Mouse (Mus musculus): ENCODE data around the gene Psme3.
"Not testable (repeated sequence)": the region's sequence is repeated elsewhere in the genome, so short reads cannot be mapped to it uniquely, and the experiment has no call there.

Gene Psme3

DNA sequence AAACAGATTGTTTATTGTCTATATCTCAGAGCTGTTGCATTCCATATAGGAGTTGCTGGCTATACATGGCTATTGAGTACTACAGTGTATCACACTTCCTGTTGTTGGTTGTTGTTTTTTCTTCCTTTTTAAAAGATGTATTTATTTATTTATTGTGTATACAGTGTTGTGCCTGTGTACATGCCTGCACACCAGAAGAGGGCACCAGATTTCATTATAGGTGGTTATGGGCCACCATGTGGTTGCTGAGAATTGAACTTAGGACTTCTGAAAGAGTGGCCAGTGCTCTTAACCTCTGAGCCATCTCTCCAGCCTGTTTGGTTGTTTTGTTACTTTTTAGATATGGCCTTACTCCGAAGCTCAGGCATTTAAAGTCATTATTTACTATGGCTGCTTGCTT, 1.4 kb upstream of the Psme3 start:
- no peak for DNase-seq

DNA sequence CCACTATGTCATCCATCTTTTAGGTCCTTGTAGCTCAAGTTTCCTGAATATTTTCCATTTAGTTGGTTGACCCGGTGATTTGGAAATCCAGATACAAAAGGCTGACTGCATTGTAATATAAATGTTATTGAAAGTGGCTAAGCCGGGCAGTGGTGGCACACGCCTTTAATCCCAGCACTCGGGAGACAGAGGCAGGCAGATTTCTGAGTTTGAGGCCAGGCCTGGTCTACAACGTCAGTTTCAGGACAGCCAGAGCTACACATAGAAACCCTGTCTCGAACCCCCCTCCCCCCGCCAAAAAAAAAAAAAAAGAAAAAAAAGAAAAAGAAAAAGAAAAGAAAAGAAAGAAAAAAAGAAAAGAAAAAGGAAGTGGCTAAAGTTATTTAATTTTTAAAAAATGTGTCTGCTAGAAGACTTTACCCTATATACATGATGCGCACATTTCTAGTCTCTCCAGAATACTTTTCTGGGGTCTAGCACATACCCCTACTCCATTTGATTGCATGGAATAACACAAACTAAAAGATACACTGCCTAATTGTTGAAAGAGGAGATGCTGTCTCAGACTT, 847 bp upstream of the Psme3 start:
- DNase-seq, result no peak

DNA sequence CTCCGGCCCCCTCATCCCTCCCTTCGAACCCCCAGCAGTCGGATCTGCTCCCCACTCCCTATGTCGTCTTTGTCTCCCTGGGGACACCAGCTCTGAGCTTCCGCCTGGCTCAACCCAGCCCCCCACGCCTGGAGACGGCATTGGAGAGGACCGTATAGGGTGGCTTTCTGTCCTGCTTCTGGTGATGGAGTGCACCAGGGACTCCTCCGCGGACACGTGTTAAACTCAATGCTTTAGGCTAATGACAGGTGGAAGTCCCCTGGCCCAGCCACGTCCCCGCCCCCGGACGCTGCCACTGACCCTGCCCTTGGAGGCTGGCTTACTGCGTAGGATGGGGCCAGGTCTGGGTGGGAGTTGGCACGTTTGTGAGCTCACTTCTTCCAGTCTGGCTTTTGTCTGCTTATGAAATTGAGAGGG, 496 bp downstream of the Psme3 start:
- DNase-seq, result peak; percentile 20

DNA sequence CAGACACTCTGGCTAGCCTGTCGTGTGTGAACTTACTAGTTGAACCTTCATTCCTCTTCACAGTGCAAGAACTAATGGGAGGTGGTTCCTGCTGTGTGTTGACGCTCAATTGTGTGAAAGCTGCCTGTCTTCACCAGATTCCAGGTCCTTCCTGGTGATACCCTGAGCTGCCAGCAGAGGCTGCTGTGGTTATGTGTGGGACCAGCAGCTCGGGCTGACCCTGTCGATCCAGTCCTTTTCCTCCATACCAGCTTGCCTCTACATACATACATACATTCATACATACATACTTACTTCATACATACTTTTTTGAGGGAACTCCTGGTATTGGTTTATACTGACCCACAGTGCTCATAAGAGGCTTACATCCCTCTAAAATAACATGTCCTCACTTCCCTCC, 7.6 kb downstream of the Psme3 start:
- DNase-seq, result peak; percentile 68

DNA sequence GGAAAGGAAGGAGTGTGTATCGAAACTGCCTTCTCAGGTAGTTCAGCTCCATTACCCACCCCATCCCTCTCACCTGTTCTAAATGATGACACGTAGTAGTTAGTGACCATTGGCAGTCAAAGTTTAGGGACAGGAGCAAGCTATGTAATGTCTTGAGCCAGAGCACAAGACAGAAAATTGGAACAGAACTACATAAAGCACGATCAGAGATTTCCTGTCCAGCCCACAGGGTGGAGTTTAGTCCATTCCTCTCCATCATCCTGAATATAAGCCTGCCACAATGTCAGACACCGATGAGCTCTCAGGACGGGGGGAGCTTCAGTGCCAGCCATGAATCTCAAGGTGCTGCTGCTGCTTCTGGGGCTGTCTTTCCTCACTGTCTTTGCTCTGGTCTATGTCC, 8.8 kb downstream of the Psme3 start, which contains the start of gene Aoc2:
Gene Aoc2 (plus strand): TSS at position 301 of the 400 bp plus-strand sequence.
- no peak for DNase-seq

DNA sequence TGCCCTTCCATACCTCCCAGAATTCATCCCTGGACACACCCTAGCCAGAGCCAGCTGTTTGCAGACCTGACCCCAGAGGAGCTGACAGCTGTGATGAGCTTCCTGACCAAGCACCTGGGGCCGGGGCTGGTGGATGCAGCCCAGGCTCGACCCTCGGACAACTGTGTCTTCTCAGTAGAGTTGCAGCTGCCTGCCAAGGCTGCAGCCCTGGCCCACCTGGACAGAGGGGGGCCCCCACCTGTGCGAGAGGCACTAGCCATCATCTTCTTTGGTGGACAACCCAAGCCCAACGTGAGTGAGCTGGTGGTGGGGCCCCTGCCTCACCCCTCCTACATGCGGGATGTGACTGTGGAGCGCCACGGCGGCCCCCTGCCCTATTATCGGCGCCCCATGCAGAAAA, 9.2 kb downstream of the Psme3 start:
- DNase-seq, result not testable (repeated sequence)

DNA sequence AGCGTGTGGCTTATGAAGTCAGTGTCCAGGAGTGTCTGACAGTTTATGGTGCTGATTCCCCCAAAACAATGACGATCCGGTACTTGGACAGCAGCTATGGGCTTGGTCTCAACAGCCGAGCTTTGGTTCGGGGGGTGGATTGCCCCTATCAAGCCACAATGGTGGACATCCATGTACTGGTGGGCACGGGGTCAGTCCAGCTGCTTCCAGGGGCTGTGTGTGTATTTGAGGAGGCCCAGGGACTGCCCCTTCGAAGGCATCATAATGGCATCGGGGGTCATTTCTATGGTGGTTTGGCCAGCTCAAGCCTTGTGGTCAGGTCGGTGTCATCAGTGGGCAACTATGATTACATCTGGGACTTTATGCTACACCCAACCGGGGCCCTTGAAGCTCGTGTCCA, 10.1 kb downstream of the Psme3 start:
- DNase-seq, result no peak

DNA sequence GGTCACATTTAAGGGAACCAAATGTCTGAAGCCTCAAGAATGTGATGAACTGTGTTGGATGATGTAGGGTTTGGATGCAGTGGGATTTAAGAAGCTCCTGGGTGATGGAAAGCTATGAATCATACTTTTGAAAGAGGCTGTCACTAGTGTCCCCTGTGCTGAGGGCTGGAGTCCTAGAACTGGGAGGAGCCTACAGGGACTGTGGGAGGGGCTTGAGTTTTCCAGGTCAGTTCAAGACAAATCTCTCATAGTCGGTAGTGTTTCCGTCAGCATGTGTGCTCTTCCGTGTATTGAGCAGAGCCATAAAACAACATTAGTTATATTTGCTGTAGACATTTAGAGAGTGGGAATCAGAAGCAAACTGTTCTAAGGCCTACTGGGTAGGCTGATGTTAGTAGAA, 11.3 kb downstream of the Psme3 start:
- no peak for DNase-seq

DNA sequence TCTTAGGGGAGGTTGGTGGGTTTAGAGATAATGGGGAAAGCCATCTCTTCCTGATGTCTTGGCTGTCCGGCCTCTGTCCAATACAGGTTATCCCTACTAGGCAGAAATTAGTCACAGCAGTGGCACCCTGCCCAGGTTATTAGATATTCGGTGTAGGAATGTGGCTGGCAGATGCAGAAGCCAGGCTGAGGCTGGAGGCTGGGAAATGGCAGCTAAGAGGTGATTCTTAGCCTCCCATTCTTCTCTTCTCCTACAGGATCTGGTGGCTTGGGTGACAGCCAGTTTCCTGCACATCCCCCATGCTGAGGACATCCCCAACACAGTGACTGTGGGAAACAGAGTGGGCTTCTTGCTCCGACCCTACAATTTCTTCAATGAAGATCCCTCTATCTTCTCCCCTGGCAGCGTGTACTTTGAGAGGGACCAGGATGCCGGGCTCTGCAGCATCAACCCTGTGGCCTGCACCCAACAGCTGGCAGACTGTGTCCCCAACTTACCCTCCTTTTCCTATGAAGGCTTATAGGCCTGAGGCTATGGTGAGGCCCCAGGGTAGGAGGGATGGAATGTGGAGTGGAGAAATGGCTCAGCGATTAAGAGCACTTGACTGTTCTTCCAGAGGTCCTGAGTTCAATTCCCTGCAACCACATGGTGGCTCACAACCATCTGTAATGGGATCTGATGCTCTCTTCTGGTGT, 13.1 kb downstream of the Psme3 start:
- peak; percentile 65 for DNase-seq

DNA sequence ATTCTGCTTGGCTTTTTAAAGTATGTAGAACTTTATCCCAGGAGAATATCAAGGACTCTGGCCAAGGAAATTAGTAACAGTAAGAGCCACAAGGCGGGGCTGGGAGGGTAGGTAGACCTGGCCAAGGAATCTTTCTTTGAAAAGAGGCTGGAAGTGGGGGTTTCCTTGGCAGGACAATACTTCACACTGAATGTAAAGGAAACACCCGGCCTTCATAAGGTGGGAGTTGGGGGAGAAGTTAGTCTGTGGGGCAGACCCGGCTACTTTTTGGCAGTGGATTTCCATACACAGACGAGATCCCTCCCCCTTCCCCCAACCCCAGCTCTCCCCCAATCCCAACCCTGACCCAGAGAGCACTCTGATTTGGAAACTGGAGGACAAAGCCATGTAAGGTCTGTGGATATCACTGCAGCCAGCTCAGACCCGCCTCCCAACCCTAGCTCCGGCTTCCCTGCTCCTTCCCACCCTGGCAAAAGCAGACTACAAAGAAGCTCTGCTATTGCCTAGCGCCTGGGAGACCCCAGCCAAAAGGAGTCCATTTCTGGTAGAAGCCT, 14.4 kb downstream of the Psme3 start, which contains the start of gene Aoc3:
Gene Aoc3 (plus strand): TSS at position 235 of the 554 bp plus-strand sequence.
- no peak for DNase-seq

DNA sequence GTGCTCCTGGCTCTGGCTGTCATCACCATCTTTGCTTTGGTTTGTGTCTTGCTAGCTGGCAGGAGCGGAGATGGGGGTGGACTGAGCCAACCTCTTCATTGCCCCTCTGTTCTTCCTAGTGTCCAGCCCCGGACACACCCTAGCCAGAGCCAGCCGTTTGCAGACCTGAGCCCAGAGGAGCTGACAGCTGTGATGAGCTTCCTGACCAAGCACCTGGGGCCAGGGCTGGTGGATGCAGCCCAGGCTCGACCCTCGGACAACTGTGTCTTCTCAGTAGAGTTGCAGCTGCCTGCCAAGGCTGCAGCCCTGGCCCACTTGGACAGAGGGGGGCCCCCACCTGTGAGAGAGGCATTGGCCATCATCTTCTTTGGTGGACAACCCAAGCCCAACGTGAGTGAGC, 14.9 kb downstream of the Psme3 start:
- DNase-seq, result not testable (repeated sequence)

DNA sequence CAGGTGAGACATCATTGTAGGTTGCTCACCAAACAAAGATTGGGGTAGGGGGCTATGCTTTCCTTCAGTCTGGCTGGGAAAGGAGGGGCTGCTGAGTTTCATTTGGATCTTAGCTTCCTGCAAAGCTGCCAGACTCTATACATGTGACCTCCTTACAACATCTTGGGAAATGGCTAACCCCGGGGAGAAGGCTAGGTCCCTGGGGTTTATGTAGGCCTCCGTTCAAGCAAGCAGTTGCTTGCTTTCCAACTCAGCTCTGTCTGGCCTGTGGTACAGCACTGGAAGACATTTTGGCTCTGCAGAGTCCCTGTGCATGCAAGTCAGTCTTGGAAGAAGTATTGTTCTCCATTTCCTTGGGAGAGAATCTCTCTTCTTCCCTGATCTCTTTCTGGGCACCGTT, 16.5 kb downstream of the Psme3 start:
- DNase-seq, result no peak

DNA sequence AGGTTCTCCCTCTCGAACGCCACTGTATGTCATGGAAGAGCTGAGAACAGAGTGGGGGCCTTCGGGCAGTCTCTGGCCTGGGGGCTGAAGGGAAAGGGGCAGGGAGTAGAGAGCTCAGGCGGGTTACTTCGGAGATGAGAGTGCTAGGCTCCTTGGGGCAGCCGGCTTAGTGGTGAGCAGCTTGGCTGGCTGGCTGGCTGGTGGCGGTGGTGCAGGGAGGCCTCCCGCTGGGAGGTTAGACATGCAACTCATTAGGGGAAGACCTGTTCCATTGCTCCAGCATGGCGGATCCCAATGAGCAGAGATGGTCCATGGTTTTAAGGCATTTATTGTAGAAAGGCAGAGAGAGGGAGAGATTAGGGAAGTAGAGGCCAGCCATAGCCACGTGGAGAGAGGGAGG, 18.0 kb downstream of the Psme3 start:
- DNase-seq, result no peak

DNA sequence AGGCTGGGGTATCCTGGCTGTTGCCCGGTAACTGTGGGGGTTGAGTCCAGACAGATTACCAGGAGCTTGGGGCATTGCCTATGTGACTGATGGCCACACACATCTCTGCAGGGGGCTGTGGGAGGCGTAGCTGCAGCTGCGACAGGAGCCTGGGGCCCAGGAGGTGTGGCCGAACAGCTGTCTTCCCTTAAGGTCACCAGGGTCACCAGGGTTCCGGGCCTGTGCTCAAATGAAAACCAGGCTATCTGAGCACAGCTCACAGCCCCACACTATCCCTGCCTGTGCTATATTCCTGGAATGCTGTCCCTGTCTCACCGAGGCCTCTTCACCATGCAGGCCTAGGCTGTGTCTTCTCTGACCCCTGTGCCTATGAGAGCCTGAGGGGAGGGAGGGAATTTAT, 18.5 kb downstream of the Psme3 start:
- no peak for DNase-seq

DNA sequence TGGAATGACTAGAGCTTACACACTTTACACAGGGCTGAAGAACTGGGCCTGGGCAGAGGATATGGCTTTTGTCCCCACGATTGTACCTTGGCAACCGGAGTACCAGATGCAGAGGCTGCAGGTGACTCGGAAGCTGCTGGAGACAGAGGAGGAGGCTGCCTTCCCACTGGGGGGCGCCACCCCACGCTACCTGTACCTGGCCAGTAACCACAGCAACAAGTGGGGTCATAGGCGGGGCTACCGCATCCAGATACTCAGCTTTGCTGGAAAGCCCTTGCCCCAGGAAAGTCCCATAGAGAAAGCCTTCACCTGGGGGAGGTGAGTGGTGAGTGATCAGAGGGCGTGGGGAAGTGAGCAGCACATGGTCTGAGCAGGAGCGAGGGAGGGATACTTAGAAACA, 19.7 kb downstream of the Psme3 start:
- no peak for DNase-seq

DNA sequence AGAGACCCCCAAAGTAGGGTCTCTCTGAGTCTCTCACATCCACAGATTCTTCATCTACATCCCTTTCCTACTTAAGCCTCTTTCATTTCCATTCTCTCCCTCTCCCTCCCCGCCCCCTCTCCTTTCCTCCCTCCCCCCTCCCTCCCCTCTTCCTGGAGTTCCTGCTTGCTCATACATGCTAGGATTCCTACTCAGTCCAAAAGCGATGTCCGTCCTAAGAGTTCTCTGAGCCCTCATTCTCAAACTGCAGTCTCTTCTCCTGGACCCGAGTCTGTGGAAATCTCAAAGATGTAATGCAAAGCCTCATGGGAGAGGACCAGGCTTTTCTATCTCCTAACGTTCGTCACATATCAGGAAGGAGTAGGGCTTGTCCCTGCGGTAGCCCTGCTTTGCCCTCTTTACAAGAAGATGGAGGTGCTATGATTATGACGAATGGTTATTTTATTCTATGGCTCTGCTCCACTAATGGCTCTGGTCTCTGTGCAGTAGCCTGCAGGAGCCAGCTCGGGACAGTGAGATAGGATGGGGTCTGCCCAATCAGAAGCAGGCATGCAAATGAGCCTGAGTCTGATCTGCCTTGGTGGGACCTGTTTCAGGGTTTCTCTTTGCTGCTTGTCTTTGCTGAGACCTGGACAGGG, 22.2 kb downstream of the Psme3 start:
- no peak for DNase-seq

DNA sequence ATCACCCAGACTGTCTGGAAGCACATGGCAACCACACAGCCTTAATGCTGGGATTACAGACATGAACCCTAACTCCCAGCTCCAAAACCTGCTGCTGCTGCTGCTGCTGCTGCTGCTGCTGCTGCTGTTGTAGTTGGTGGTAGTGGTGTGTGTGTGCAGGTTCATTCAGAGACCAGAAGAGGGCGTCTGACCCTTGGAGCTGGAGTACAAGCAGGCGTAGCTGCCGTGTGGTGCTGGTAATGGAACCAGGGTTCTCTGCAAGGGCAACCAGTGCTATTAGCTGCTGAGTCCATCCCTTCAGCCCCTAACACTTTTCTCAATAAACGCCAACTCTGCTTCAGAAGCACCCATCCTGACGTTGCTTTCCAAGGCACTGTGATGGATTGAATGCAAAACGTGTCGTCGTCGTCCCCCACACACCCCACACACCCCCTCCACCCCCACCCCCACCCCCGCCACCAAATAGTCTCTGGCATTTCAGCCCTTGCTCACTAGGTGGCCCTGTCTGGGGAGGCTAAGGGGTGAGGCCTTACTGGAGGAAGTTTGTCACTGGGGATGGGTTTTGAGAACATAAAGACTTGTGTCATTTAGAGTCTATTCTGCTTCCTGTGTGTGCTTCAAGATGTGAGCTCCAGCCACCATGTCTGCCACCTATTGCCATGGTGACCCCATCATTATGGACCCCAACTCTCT, 31.2 kb downstream of the Psme3 start:
- no peak for DNase-seq

DNA sequence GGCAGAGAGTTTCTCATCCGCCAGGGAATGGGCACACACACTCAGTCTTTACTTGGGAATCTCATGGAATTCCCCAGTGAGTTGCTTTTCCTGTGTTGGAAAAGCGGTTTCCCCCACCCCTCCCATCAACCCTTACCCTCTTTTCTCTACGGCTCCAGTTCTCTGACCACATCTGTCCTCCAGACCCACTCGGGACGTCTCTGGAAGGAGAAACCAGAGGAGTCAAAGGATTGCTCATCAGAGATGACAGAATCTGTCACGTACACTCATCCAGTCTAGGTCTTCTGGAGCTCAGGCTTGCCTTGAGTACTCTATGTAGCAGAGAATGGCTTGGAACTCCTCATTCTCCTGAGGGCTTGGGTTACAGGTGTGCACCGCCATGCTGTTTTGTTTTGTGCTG, 32.8 kb downstream of the Psme3 start:
- DNase-seq, result no peak

DNA sequence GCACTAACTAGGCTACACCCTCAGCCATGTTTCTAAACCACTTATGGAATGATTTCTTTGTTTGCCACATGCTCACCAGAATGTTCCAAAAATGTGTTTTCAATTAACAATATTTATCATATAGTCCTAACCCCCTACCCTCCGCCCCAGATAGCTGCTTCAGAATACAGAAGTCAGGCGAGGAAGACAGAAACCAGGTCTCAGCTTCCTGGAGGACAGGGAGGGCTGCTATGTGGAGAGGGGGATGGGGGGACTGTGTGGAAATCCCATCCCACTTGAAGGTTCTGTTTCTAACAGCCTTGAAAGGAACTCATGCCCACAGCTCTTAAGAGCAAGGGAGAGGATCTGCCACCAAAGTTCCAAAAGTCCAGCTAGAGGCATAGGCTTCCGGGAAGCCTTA, 33.2 kb downstream of the Psme3 start:
- DNase-seq, result no peak

DNA sequence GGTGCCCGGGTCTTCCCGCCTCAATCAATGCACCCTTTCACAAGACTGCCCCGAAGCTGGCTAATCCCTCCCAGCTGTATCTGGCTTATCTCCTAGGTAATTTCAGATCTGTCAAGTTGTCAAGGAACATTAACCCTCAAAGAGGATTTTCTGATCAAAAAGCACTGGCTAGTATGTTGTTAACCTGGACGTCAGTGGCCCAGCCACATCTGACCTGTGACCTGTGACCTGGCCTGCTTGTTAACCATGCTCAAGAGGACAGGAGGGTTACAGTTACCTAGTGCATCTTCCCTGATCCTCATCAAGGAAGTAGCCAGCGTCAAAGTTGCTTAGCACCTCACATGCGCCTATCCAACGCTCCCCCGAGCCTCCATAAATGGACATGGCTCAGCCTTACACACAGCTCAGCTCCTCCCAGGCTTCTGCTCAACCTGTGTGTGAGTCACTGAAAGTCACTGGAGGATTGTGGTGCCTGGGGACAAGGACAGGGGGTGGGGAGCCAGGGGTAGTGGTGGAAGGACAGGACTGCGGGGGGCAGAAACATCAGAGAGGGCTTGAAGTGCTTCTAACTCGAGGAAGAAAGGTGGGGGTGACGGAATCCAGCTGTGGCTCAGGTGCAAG, 35.2 kb downstream of the Psme3 start:
- DNase-seq, result no peak

DNA sequence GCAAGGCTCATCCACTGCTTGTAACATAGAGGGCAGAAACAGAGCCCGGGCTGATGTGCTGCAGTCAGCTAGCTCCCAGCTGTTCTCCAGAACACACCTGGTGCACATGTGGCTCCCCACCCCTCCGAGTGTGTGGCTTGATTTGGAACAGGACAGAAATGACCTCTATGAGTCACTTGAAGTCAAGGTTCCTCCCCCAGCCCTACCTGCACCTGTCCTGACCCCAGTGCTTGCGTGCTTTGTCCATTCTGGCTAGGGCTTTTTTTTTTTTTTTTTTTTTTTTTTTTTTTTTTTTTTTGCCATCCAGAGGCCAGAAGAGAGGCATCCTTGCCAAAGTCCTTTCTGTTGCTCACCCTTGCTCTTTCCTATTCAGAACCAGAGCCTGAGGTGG, 35.7 kb downstream of the Psme3 start:
- DNase-seq, result no peak

DNA sequence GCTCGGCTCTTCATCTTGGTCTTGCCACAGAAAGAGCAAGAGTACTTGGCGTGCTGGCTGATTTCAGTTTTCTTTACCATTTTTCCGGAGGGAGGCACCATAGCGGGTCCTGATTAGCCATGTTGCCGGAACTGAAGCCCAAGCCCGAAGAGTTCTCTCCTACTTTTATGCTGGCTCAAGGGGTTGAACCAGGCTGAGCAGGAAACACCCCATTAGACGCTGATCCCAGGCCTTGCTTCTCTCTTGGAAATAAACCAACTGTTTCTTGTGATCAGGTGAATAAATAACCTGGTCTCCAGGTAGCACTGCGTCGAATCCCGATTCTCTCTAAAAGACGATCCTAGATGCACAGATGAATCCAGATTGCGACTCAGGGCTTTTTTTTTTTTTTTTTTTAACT, 37.4 kb downstream of the Psme3 start:
- DNase-seq, result no peak

DNA sequence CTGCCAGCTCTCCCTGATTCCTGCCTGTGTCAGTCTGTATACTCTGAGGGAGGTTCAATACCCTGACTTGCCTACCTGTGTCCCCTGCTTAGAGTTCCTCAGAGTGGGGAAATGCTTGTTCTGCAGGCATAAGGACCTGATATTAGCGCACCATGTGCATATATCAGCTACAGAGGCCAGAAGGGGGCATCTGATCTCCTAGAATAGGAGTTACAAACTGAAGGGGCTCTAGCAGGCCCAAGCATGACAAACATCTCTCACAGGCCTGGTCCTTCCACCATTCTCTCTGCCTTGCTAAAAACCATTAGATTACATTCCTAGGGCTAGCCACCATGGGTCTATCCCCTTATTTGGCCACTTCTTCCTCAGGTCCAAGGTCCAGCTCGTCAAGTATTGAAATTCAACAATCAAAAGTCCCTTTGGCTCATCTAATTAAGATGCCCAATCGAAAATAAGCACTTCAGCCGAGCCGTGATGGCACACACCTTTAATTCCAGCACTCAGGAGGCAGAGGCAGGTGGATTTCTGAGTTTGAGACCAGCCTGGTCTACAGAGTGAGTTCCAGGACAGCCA, 38.5 kb downstream of the Psme3 start:
- no peak for DNase-seq

Measured in layer of hippocampus, adult 9-11 months (tissue).